Mouse (Mus musculus): Measurements from ENCODE around the gene Cd22.

GRCm38 (mm10) chr7:30859290-30859634 lies 20.9 kb downstream of the Cd22 start:
- TF ChIP-seq GATA1 (IDR thresholded peaks at IDR 0.05; ENCODE audit: borderline replicate concordance, low read length) = no peak
- TF ChIP-seq FLI1 (IDR thresholded peaks at IDR 0.05; ENCODE audit: low read length) = no peak

All from megakaryocyte, embryonic 14.5 days (primary cell).